21 mouse cellular contexts compared by ENCODE assay signal in the genomic region with DNA sequence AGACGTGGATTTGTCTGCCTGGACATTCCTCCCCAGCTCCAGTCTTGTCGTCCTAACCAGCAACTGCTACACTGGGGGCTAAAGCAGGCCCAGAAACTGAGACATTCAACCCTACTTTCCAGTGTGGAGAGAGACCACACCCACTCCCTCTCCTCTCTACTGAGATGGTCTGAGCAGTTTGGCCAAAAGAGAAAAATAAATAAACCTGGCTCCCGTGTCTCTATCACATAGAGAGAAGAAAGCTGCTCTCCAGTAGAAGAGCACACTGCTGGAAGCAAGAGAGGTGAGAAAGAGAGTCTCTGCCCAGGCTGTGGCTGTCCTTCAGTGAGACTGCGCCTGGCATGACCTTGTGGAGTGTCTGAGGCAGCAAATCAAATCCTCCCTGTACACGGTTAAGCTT. TPM values are rescaled to one million over a fixed set of nuclear protein-coding genes. Genes with fewer than 3 reads are reported as not detected.
DNase-seq lines count a peak whose midpoint lies in the region; ATAC-seq lines count a peak whose summit lies in the region.
"Had no signal": no experiment of that assay in that cellular context is flagged by ENCODE, and none has a peak within 500 bp of the region (broad histone marks: within the 10 kb centered on the region; RNA-seq: fewer than 3 reads in every experiment).

No protein-coding gene starts in this region.

- H3K4me2 ChIP-seq in limb, embryonic 15.5 days = no peak overlapping the region
- H3K4me2 ChIP-seq: embryonic facial prominence, embryonic 15.5 days; hindbrain, embryonic 15.5 days had no signal

- peak overlapping the region; percentile 38; the same call in 1 of the 2 replicates for H3K27ac ChIP-seq in limb, embryonic 15.5 days
- H3K27ac ChIP-seq in limb, embryonic 10.5 days = no peak overlapping the region
- H3K27ac ChIP-seq: embryonic facial prominence, embryonic 15.5 days; forebrain, embryonic 10.5 days; hindbrain, embryonic 15.5 days had no signal

- H3K27me3 ChIP-seq in limb, embryonic 15.5 days = no peaks in the 10 kb centered on the region
- H3K27me3 ChIP-seq in limb, embryonic 10.5 days (ENCODE audit: low read depth, poor library complexity, severe bottlenecking) = no peaks in the 10 kb centered on the region
- H3K27me3 ChIP-seq: embryonic facial prominence, embryonic 15.5 days; hindbrain, embryonic 15.5 days; Patski had no signal

- no peak for ATAC-seq in limb, embryonic 15.5 days (ENCODE audit: insufficient number of reproducible peaks, low FRiP score, low TSS enrichment, low read depth)
- ATAC-seq: activated CD4-positive, CD25-positive, alpha-beta regulatory T cell, adult 4 months; forebrain, embryonic 14.5 days; intestine, embryonic 16.5 days; Patski had no signal

- 0 out of 2 replicates have a peak, but pooled peaks cover 4% of the 10 kb centered on the region for H3K4me1 ChIP-seq in limb, embryonic 15.5 days
- H3K4me1 ChIP-seq in limb, embryonic 10.5 days = 0 out of 2 replicates have a peak, but pooled peaks cover 3% of the 10 kb centered on the region

- peak; percentile 47 for DNase-seq in adrenal gland, adult 2 months
- DNase-seq in adrenal gland, postnatal 4 days (ENCODE audit: low spot score in 2 of 2) = no peak
- DNase-seq in heart, adult 11 months = peak; percentile 76
- DNase-seq in heart, adult 8-10 months (ENCODE audit: low spot score) = no peak
- no peak for DNase-seq in limb, embryonic 10.5 days (ENCODE audit: low spot score)
- peak; percentile 43 to 48 for DNase-seq in adrenal gland, postnatal 36 days
- DNase-seq in layer of hippocampus, postnatal 10 days (ENCODE audit: low spot score in 2 of 2) = no peak
- DNase-seq: cerebellum, adult 18-20 months; cerebellum, adult 9-11 months; cerebellum, postnatal 36 days; gastrocnemius, postnatal 14 days; kidney, adult 8-10 months had no signal

- no peak overlapping the region for H3K4me3 ChIP-seq in limb, embryonic 15.5 days
- H3K4me3 ChIP-seq in limb, embryonic 10.5 days = no peak overlapping the region
- H3K4me3 ChIP-seq: embryonic facial prominence, embryonic 15.5 days; erythroblast, embryonic 14.5 days; forebrain, embryonic 10.5 days; hindbrain, embryonic 15.5 days had no signal

- no peaks in the 10 kb centered on the region for H3K9me3 ChIP-seq in limb, embryonic 15.5 days
- H3K9me3 ChIP-seq in limb, embryonic 10.5 days (replicated peaks) = no peaks in the 10 kb centered on the region
- H3K9me3 ChIP-seq: embryonic facial prominence, embryonic 15.5 days; forebrain, embryonic 10.5 days; hindbrain, embryonic 15.5 days had no signal

- no peak overlapping the region for H3K9ac ChIP-seq in limb, embryonic 15.5 days
- H3K9ac ChIP-seq: embryonic facial prominence, embryonic 15.5 days; hindbrain, embryonic 15.5 days had no signal

- no peaks in the 10 kb centered on the region for H3K36me3 ChIP-seq in limb, embryonic 15.5 days
- peaks cover 6% of the 10 kb centered on the region for H3K36me3 ChIP-seq in limb, embryonic 10.5 days
- H3K36me3 ChIP-seq: embryonic facial prominence, embryonic 15.5 days; hindbrain, embryonic 15.5 days had no signal

- 60% methylated on average over 5 of the region's 5 CpGs for WGBS in limb, embryonic 15.5 days
- WGBS in limb, embryonic 10.5 days = 89% methylated on average over 5 of the region's 5 CpGs

RNA-seq across cellular contexts. Expression of a gene that starts 10.7 kb away (rescaled TPM):
- 10 to 100 TPM; 25.1 to 35.9 TPM for total RNA-seq in adrenal gland, adult 2 months (2021)
- polyA plus RNA-seq in adrenal gland, adult 2 months (2012; rRNA removed) = 9.0 and 11.1 TPM in 2 replicates
- total RNA-seq in adrenal gland, postnatal 4 days (2021) = 10 to 100 TPM; 41.2 to 45.4 TPM
- 10 to 100 TPM; 20.8 to 27.2 (median 23.2) TPM for total RNA-seq in heart, adult 8-10 months (2022)
- 21.6 and 22.0 TPM in 2 replicates for polyA plus RNA-seq in limb, embryonic 15.5 days (2015; fragmentation: Nextera tagmentation; extraction: Ambion mirVana)
- polyA plus RNA-seq in limb, embryonic 10.5 days (2016; fragmentation: Nextera tagmentation; extraction: Ambion mirVana) = 21.9 and 26.4 TPM in 2 replicates
- 10 to 100 TPM; 34.6 to 40.1 TPM for total RNA-seq in adrenal gland, postnatal 36 days (2021)
- total RNA-seq in layer of hippocampus, postnatal 10 days (2021) = 10 to 100 TPM; 75.4 to 82.2 TPM
- polyA plus RNA-seq: erythroblast, embryonic 14.5 days had no signal

Comparison
In these comparisons a context has a peak if more than half of its experiments do, and no peak if none do; other contexts are left out.
1. DNase-seq: peak in adrenal gland, adult 2 months (single experiment), heart, adult 11 months (single experiment) and adrenal gland, postnatal 36 days (2 of 2); none in adrenal gland, postnatal 4 days (0 of 2), heart, adult 8-10 months (single experiment), limb, embryonic 10.5 days (single experiment) and layer of hippocampus, postnatal 10 days (0 of 2).